Mouse (Mus musculus) heart, postnatal 14 days (tissue): ENCODE data around the gene Myo1h. TPM values are rescaled to one million over a fixed set of nuclear protein-coding genes. Genes with fewer than 3 reads are reported as not detected.

Source experiments
- DNase-seq, 2 experiments: peaks; one replicate each; pipeline ENCODE4 v3.0.0; 2021 to 2022
- intact Hi-C: fragments of 180-260 bp; cut with DNase I; formaldehyde crosslinking; loops from one replicate; pipeline ENCODE4 v1.15.1; 2025
- total RNA-seq, 2 experiments: library from RNA; stranded (reverse); gene quantifications; 2 replicates each; pipeline ENCODE4 v1.2.3; 2021

Gene Myo1h
- total RNA-seq, 2 experiments from 2014 or later: 0.12 to 0.29 TPM

DNA sequence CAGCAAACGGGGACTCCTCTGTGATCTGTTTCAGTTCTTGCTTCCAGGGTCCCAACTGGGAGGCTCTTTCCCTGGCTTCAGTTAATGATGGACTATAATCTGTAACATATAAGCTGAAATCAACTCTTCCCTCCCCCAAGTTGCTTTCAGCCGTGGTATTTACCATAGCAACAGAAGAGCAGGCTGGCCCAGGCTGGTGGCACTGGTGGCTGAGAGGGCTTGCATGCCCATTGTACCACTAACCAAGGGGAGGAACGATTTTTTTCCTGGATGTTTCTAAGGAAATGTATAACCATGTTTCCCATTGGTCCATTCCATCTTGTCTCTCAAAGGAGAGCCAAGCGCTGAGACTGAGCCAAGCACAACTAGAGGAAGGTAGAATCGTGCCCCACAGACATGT, 570 bp upstream of the Myo1h start:
- intact Hi-C loops: no loop called here
- no peak for DNase-seq

DNA sequence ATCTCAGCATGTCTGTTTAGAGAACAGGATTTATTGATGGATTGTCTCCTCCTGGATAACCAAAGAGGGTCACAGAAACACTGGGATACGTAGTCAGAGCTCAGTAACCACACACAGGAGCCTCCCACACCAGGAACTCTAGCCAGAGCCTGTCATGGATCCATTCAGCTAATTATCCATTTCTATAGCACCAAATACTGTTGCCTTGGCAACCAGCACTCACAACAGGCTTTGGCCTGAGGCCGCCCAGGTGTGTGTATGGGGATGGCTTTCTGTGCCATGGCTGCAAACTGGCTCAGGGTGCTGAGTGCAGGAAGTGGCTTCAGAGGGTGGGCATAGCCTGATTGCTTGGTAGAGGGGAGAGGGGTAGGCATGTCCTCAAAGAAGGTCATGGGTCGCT, 1.0 kb downstream of the Myo1h start:
- no peak for DNase-seq
- intact Hi-C loops: no loop called here

DNA sequence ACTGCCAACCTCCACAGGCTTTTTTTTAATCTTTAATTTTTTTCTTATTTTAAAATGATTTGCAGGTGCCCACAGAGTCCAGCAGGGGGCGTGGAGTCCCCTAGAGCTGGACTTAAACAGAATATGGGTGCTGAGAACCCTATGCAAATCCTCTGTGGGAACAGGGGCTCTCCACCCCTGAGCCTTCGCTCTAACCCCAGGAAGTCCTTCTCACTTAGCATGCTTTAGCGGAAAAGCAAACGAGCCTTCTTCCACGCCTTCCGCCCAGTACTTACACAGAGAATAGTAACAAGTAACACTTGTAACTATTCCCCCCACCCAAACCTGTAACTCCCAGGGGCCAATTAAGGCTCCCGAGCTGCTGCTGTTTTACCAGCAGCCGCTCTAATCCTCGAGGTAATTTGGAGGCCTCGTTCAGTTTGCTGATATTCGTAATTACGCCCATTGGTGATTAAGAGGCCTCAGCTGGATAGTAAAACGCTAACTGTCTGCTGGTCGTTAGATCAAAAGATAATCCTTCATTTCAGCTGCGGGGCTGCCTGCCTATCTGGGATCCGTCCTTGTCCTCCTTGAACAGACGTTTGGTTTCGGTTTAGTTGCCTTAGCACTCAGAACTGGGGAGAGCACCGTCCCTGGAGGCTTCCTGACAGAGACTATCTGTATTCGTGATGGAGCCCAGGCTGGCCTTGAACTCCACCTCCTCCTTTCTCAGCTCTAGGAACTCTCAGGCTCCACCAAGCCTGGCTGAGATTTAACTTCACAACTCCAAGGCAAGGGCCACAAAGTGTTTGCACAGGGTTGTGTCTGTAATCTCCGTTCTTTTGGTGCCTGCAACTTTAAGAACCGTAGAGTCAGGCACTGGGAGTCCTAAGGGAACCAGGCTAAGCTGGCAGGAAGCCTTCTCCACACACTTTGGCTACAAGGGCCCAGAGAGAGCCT, 8.0 kb downstream of the Myo1h start:
- peak; percentile 28 to 54 for DNase-seq
- intact Hi-C loops: no loop called here

DNA sequence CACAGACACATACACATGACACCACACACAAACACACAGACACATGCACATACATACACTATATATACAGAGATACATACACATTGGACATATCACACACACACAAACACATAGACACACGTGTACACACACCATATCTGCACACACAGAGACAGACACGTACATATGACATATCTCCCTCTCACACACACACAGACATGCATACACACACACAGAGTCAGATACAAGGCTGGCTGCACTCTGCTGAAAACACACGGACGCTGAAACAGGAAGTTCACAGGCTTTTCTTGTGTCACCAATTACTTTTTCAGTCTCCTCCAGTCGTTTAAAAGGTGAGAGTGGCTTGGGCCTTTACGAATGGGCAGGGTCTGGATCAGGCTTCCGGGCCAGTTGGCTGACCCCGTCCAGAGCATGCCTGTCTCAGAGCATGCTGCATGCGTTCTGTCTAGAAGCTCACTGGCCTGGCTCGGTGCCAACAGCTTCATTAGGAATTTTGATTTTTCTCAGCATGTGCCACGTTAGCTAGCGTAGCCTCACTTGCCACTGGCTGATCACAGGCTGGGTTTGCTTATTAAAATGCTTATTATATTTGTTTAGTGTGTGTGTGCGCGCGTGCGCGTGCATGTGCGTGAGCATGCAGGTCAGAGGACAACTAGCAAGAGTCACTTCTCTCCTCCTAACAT, 9.4 kb downstream of the Myo1h start:
- intact Hi-C loops: no loop called here
- peak; percentile 12 to 25 for DNase-seq

DNA sequence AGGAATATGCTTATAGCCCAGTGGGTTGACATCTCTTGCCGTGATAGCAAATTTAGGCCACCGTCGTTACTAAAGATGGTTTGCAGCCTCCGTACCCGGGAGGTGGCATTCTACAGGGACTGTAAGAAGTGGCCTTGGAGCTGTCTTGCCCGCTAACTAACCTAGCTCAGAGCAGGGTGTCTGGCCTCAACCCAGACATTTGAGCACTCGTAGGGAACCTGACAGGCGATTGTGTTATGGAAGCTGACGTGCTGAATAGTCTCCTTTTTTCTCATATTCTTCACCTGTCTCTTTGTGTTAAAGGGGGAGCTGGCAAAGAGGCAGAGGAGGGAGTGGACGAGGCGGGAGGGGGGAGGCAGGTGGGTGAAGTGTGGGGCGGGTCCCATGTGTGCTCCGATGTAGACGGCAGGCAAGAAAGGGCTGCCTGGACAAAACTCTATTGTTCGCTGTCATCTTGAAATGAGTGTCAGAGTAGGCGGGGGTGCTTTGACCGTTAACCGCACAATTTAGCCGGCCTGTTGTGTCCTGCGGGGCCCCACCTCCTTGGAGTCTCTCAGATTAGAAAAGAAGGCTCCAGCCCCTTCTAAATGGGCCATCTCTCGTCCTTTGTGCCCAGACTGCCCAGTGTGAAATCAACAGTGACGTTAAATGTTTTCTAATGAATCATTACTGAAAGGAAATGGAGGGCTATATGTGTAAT, 10.3 kb downstream of the Myo1h start:
- no peak for DNase-seq
- intact Hi-C loops: no loop called here

DNA sequence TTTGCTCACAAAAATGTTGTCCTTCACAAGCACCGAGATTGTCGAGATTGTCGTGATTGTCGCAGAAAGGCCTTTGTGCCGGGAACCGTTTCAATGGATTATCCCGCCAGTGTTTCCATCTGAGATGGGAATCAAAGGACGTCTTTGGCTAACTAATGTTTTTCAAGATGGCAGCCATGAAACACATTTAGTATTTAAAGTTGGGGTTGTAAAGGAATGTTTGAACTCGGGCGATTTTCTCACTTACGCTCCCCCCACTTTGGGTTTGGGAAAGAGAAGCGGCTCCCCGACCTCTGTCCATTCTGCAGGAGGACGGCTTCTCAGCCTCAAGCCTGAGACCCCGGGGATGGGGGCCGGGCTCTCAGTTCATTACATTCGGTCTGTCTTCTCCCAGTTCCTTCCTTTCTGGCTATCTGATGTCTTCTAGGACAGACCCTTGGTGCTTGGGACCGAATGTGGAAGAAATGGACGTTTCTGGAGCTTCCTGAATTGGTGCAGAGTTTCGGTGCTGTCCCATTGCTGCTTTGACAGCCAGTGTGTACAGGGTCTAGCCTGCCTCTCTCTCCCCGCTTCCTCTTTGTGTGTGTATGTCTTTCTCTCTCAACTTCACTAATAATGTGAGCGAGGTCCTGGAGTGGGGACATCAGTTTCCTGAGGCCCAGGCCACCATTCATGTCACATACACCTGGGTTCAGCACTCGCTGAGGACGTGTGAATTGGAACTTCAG, 11.1 kb downstream of the Myo1h start:
- intact Hi-C loops: no loop called here
- DNase-seq: no peak

DNA sequence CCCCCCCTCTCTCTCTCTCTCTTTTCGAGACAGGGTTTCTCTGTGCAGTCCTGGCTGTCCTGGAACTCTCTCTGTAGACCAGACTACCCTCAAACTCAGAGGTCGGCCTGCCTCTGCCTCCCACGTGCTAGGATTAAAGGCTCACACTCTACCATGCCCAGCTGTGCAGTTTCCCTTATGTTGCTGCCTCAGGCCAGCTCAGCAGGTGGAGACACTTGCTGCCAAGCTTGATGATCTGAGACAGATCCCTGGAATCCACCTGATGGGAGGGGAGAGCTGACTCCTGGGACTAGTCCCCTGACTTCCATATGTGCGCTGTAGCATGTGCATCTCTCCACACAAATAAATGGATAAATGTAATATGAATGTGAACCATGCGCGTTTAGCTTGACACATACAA, 14.2 kb downstream of the Myo1h start:
- intact Hi-C loops: no loop called here
- DNase-seq: no peak

DNA sequence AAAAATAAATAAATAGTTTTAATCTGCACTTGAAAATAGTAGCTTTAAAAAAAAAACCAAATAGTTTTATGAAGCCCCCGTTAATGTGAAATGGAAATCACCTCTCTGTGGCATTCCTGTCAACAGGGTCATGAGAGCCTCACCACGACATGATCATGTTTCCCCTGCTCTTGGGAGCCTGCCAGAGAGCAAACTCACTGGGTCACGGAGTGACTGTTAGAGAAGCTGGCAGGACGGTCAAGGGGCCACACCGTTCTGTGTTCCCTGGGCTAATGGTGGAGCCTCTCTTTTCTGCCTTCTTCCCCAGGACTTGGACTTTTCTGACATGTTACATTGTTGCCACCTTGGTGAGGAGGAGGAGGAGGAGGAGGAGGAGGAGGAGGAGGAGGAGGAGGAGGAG, 17.5 kb downstream of the Myo1h start:
- no peak for DNase-seq
- intact Hi-C loops: loop anchor here (5.0 kb wide), 2 partner anchors 114 to 259 kb away; no protein-coding TSS in a partner anchor

DNA sequence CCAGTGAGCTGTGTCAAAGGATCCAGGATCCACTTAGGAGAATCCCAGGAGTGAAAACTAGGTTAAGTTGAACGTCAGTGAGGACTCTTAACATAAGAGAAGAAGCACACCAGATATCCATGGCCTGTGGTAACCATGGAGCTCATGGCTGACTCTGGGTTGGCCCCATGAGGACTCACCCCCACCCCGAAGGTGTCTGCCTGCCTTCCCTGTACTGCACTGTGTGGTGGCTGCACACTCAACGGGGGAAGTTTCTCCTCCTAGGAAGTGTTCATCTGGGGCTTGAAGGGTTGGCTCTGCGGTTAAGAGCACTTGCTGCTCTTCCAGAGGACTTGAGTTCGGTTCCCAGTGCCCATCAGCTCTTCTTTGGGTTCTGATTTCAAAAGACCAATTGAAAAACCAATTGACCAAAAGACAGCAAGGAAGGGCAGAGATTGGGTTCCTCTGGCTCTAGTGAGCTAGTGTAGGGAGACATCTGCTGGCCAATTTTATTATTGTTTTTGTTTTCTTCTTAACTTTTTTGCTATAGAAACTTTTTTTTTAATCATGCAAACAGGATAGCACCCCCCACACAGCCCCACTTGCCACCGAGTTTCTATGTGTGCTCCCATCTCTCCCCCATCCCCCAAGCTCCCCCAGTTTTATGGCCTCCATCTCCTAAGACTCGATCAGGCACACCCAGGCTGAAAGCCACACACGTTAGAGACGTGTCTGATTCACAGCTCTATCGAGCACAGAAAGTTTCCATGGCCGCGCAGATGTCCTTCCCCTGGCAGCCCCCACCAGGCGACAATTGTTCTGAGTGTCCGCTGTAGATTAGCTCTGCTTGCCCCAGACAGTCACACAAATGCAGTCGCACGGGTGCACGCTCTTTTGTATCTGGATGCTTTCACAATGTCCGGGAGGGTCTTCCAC, 20.1 kb downstream of the Myo1h start:
- intact Hi-C loops: loop anchor here (1.0 to 5.0 kb wide), 3 partner anchors 61 to 262 kb away; no protein-coding TSS in a partner anchor
- no peak for DNase-seq

DNA sequence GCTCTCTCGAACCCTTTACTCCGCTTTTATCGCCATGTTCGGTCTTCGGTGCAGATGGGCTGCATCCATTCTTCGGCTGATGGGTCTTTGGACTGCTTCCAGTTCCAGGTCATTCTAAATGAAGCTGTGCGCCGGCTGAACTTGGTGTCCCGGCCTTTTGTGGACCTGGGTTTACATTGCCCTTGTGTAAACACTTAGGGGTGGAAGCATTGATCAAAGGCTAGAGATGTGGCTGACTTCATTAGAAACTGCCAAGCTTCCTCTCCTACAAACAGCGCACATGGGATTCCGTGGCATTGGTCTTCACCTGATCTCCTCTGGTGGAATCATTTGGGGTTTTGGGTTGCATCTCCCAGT, 20.7 kb downstream of the Myo1h start:
- intact Hi-C loops: loop anchor here (5.0 kb wide), 3 partner anchors 117 to 308 kb away; no protein-coding TSS in a partner anchor
- no peak for DNase-seq

DNA sequence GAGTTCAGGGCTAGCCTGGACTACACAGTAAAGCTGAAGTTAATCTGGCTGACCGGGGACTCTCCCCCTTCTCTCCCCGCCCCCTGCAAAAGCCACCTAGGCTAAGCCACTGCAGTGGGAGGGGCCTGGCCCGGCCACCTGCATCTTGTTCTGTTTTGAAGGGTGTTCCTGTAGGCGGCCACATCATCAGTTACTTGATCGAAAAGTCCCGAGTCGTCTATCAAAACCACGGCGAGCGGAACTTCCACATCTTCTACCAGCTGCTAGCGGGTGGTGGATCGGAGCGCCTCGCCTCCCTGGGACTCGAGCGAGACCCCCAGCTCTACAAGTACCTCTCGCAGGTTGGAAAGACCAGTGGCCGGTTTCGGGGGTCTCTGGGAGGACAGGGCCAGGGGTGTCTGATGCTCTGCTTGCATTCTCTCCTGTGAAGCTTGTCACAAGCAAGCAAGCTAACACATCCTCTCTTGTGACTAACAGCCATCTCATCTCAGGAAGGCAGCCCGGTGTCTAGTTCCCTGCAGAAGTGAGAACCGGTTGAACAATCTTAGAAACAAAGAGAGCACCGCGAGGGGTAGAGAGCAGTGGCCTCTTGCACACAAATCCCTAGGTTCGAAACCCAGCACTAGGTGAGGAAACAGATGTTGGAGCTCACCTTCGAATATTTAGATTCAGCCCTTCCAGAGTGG, 34.3 kb downstream of the Myo1h start:
- intact Hi-C loops: no loop called here
- no peak for DNase-seq

DNA sequence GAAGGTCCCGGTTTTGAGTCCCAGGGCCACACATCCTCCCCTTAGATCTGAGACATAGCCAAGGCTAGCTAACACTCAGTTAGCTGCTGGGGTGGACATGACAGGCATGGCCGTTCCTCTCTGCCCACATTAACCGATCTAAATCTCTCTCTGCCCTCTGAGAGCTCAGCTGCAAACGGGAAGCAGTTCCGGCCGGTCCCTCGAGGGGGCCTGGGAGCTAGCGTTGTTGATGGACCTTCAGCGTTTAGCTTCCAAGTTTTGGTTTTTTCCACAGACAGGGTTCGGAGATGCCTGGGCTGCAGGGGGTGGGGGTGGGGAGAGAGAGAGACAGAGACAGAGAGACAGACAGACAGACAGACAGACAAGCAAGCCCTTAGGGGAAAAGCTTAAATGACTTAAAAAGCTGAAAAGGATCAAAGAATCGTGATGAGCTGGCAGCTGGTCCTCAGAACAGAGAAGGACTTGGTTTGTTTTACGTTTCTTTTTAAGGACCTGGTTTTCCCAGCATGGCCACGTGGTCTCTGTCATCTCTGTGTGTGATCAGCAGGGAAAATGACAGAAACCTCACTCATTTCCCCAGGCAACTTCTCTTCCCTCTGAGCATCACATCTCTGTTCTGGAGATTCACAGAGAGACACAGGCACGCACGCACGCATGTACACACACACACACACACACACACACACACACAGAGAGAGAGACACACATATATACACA, 35.0 kb downstream of the Myo1h start:
- peak; percentile 28 to 54 for DNase-seq
- intact Hi-C loops: no loop called here

DNA sequence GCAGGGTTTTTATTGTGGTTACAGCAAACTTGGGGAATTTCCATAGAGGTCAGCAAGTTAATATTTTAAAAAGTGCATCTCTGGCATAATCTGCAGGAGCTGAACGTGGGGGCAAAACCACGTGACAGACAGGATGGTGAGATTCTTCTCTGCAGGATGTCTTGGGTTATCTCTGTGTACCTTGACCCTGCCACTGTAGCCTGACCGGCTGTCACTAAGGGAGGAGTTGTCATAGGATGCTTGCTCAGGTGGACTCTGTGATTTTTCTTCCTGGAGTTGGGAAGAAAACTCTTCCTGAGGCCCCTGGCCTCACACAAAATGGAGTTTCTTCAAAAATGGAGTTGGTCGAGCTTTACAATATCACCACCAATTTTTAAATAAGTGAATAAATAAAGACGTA, 54.0 kb downstream of the Myo1h start:
- intact Hi-C loops: no loop called here
- DNase-seq: no peak

DNA sequence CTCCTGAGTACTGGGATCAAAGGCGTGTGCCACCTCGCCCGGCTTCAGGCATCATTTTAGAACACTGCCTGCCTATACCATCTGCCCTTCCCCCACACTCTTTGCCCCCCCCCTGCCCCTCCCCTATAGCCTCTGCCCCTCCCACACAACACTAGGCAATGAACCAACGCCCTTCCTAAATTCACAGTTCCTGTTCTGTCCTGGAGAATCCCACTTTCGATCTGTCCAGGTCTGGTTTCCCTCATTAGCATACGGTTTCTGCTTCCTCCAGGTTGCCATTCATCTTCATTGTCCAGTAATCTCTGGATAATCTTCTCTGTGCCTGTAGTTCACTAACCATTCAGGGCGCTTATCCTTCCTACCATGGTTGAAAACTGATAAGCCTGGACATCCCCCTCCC, 54.6 kb downstream of the Myo1h start:
- no peak for DNase-seq
- intact Hi-C loops: no loop called here

DNA sequence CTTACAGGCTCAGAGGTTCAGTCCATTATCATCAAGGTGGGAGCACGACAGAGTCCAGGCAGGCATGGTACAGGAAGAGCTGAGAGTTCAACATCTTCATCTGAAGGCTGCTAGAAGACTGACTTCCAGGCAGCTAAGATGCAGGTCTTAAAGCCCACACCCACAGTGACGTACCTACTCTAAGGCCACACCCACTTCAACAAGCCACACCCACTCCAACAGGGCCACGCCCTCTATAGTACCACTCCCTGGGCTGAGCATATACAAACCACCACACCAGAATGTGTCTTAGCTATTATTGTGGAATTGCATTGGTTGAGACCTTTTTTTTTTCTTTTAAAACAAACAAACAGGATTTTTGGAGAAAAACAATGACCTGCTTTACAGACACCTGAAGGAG, 56.6 kb downstream of the Myo1h start:
- intact Hi-C loops: no loop called here

DNA sequence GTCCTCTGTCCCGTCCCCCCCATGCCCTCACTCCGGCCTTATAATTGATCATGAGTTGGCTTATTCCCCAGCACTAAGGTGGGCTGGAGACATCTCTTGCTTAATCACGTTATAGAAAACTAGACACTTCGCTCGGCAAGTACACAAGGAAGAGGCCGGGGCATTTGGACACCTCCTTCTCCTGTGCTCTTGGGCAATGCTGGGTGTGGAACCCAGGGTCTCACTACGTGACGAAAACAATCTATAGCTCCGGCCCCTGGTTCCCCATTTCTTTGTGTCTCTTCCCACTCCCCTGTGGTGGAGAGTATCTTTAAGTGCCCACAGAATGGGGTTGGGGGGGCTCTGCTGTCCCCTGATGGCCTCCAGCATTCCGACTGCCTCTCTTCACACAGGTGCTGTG, 58.0 kb downstream of the Myo1h start:
- intact Hi-C loops: no loop called here
- DNase-seq: no peak

More for the DNA sequence above, 56.6 kb downstream of the Myo1h start:
- DNase-seq: no peak

DNA sequence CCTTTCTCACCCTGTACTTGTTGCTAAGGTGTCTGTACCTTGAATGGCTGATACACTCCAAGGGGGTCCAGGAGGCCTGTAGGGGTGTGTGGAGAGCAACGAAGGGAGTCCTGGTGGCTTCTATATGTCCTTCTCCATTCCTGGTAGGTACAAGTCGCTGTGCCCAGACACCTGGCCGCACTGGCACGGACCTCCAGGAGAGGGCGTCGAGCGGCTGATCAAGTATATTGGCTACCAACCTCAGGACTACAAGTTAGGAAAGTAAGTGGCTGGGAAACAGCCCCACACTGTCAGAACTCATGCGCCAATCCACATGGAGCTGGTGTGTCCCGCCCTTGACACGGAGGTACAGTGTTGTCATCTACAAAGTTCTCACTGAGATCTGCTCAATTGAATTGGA, 62.5 kb downstream of the Myo1h start:
- intact Hi-C loops: no loop called here

More for the DNA sequence above, 62.5 kb downstream of the Myo1h start:
- DNase-seq: no peak
